10 mouse cellular contexts compared by ENCODE assay signal in genomic region chr9:100571511-100571910, GRCm38 (mm10). TPM values are rescaled to one million over a fixed set of nuclear protein-coding genes. Genes with fewer than 3 reads are reported as not detected.
A peak's percentile ranks its signal among the peaks of the same experiment; 100 is the strongest.
DNase-seq lines count a peak whose midpoint lies in the region; ATAC-seq and TF ChIP-seq lines count a peak whose summit lies in the region.
"Had no signal": no experiment of that assay in that cellular context is flagged by ENCODE, and none has a peak within 500 bp of the region (broad histone marks: within the 10 kb centered on the region; RNA-seq: fewer than 3 reads in every experiment).

No protein-coding gene starts in this region.

- no peak for ATAC-seq in heart, embryonic 11.5 days (replicated peaks; ENCODE audit: insufficient number of reproducible peaks, low FRiP score, low TSS enrichment)
- ATAC-seq in lung, embryonic 14.5 days (ENCODE audit: insufficient read depth) = no peak
- no peak for ATAC-seq in hindbrain, embryonic 16.5 days
- no peak for ATAC-seq in neural tube, embryonic 14.5 days (ENCODE audit: low read depth)
- ATAC-seq in megakaryocyte progenitor cell, adult 5-6 weeks (replicated peaks; ENCODE audit: poor library complexity) = no peak

- H3K4me1 ChIP-seq in heart, embryonic 11.5 days (ENCODE audit: control insufficient read depth, insufficient read depth, low read length) = no peaks in the 10 kb centered on the region
- H3K4me1 ChIP-seq in lung, embryonic 14.5 days (ENCODE audit: insufficient read depth) = peaks cover 10% of the 10 kb centered on the region; the same call in 1 of the 2 replicates
- H3K4me1 ChIP-seq in hindbrain, embryonic 16.5 days (ENCODE audit: control insufficient read depth, insufficient read depth, low read depth, low read length) = peaks cover 8% of the 10 kb centered on the region; the same call in 1 of the 2 replicates
- no peaks in the 10 kb centered on the region; the same call in 1 of the 2 replicates for H3K4me1 ChIP-seq in neural tube, embryonic 14.5 days (ENCODE audit: control insufficient read depth, insufficient read depth, low read length)

- no peaks in the 10 kb centered on the region for H3K36me3 ChIP-seq in heart, embryonic 11.5 days (ENCODE audit: control insufficient read depth, insufficient read depth, low read length)
- H3K36me3 ChIP-seq in lung, embryonic 14.5 days (ENCODE audit: insufficient read depth) = no peaks in the 10 kb centered on the region
- H3K36me3 ChIP-seq in hindbrain, embryonic 16.5 days (ENCODE audit: control insufficient read depth, insufficient read depth, low read length) = no peaks in the 10 kb centered on the region
- H3K36me3 ChIP-seq in neural tube, embryonic 14.5 days (ENCODE audit: control insufficient read depth, insufficient read depth, low read length) = no peaks in the 10 kb centered on the region

- 42% methylated on average over 1 of the region's 1 CpGs for WGBS in heart, embryonic 11.5 days (ENCODE audit: insufficient replicate concordance)
- 67% methylated on average over 1 of the region's 1 CpGs for WGBS in lung, embryonic 14.5 days
- WGBS in hindbrain, embryonic 16.5 days = 77% methylated on average over 1 of the region's 1 CpGs
- 71% methylated on average over 1 of the region's 1 CpGs for WGBS in neural tube, embryonic 14.5 days

- H3K9me3 ChIP-seq in heart, embryonic 11.5 days (replicated peaks; ENCODE audit: control insufficient read depth, low read length) = no peaks in the 10 kb centered on the region
- H3K9me3 ChIP-seq in lung, embryonic 14.5 days (ENCODE audit: low read depth, low read length) = no peaks in the 10 kb centered on the region
- H3K9me3 ChIP-seq in hindbrain, embryonic 16.5 days (ENCODE audit: control insufficient read depth, low read length) = no peaks in the 10 kb centered on the region
- H3K9me3 ChIP-seq in neural tube, embryonic 14.5 days (ENCODE audit: control insufficient read depth, low read length) = no peaks in the 10 kb centered on the region

- H3K27ac ChIP-seq in heart, embryonic 11.5 days (ENCODE audit: low read depth, low read length) = no peak overlapping the region
- no peak overlapping the region for H3K27ac ChIP-seq in lung, embryonic 14.5 days (ENCODE audit: low read depth)
- H3K27ac ChIP-seq in hindbrain, embryonic 16.5 days (ENCODE audit: low read depth, low read length) = no peak overlapping the region; the same call in 1 of the 2 replicates
- no peak overlapping the region for H3K27ac ChIP-seq in neural tube, embryonic 14.5 days (ENCODE audit: low read depth, low read length)

- TF ChIP-seq CTCF in lung, embryonic 14.5 days (IDR thresholded peaks at IDR 0.05; ENCODE audit: low read depth) = no peak

- intact Hi-C loops in left cerebral cortex, postnatal 36 days (cut with DNase I) = loop anchor here (2.0 kb wide), 1 partner anchor 71 kb away; no protein-coding TSS in a partner anchor

- no peak overlapping the region for H3K9ac ChIP-seq in heart, embryonic 11.5 days (ENCODE audit: low read depth, low read length)
- H3K9ac ChIP-seq in lung, embryonic 14.5 days = peak overlapping the region; percentile 65; the same call in 1 of the 2 replicates
- H3K9ac ChIP-seq in hindbrain, embryonic 16.5 days (ENCODE audit: low read depth, low read length) = no peak overlapping the region
- H3K9ac ChIP-seq in neural tube, embryonic 14.5 days (replicated peaks; ENCODE audit: low read depth, low read length) = no peak overlapping the region

- no peaks in the 10 kb centered on the region for H3K27me3 ChIP-seq in heart, embryonic 11.5 days (ENCODE audit: control insufficient read depth, insufficient read depth, low read length)
- H3K27me3 ChIP-seq in lung, embryonic 14.5 days (ENCODE audit: insufficient read depth, low read length) = no peaks in the 10 kb centered on the region
- H3K27me3 ChIP-seq in hindbrain, embryonic 16.5 days (replicated peaks; ENCODE audit: control insufficient read depth, insufficient read depth, low read length) = no peaks in the 10 kb centered on the region
- H3K27me3 ChIP-seq in neural tube, embryonic 14.5 days (ENCODE audit: control insufficient read depth, insufficient read depth, low read length) = no peaks in the 10 kb centered on the region

- DNase-seq in heart, adult 11 months = no peak
- DNase-seq in lung, embryonic 14.5 days = no peak
- no peak for DNase-seq in lung, postnatal 25 days (ENCODE audit: low spot score)
- no peak for DNase-seq in left cerebral cortex, postnatal 36 days (ENCODE audit: low spot score in 2 of 2)
- DNase-seq: gastrocnemius, postnatal 25 days had no signal

- peak overlapping the region; percentile 76 for H3K4me2 ChIP-seq in heart, embryonic 11.5 days
- peak overlapping the region; percentile 90 for H3K4me2 ChIP-seq in lung, embryonic 14.5 days
- H3K4me2 ChIP-seq in hindbrain, embryonic 16.5 days (ENCODE audit: low read length) = peak overlapping the region; percentile 78
- peak overlapping the region; percentile 61 for H3K4me2 ChIP-seq in neural tube, embryonic 14.5 days (ENCODE audit: low read depth, low read length)

- H3K4me3 ChIP-seq in heart, embryonic 11.5 days (ENCODE audit: low read depth, low read length) = peak overlapping the region; percentile 68; the same call in 1 of the 2 replicates
- peak overlapping the region; percentile 64; the same call in 1 of the 2 replicates for H3K4me3 ChIP-seq in lung, embryonic 14.5 days (ENCODE audit: low read depth, low read length)
- H3K4me3 ChIP-seq in hindbrain, embryonic 16.5 days (ENCODE audit: low read length) = peak overlapping the region; percentile 75
- peak overlapping the region; percentile 69 for H3K4me3 ChIP-seq in neural tube, embryonic 14.5 days (ENCODE audit: low read depth, low read length)

RNA-seq across cellular contexts. Expression of gene Slc35g2, which starts 0.6 kb away (rescaled TPM):
- 10.1 and 11.5 TPM in 2 replicates for polyA plus RNA-seq in heart, embryonic 11.5 days (2014; fragmentation: Nextera tagmentation; extraction: Ambion mirVana)
- polyA plus RNA-seq in lung, embryonic 14.5 days (2014; fragmentation: Nextera tagmentation; extraction: Ambion mirVana) = 7.5 and 8.0 TPM in 2 replicates
- 24.3 and 33.0 TPM in 2 replicates for polyA plus RNA-seq in hindbrain, embryonic 16.5 days (2015; fragmentation: Nextera tagmentation; extraction: Ambion mirVana)
- polyA plus RNA-seq in neural tube, embryonic 14.5 days (2014; fragmentation: Nextera tagmentation; extraction: Ambion mirVana) = 18.3 and 26.6 TPM in 2 replicates
- total RNA-seq in megakaryocyte progenitor cell, adult 5-6 weeks (2015) = 0.32 TPM in 1 of 2 replicates, not detected in the other
- total RNA-seq in megakaryocyte progenitor cell, adult 5-6 weeks (2017) = not detected in 2 replicates
- 10 to 100 TPM; 18.7 to 19.2 TPM for total RNA-seq in left cerebral cortex, postnatal 36 days (2021)
- polyA plus RNA-seq: C2C12 had no signal

RNA-seq across cellular contexts. Expression of gene Nck1, which starts 25.6 kb away (rescaled TPM):
- polyA plus RNA-seq in heart, embryonic 11.5 days (2014; fragmentation: Nextera tagmentation; extraction: Ambion mirVana) = 62.7 and 65.7 TPM in 2 replicates
- polyA plus RNA-seq in lung, embryonic 14.5 days (2014; fragmentation: Nextera tagmentation; extraction: Ambion mirVana) = 71.3 and 77.8 TPM in 2 replicates
- polyA plus RNA-seq in hindbrain, embryonic 16.5 days (2015; fragmentation: Nextera tagmentation; extraction: Ambion mirVana) = 60.3 and 61.6 TPM in 2 replicates
- polyA plus RNA-seq in neural tube, embryonic 14.5 days (2014; fragmentation: Nextera tagmentation; extraction: Ambion mirVana) = 62.8 and 70.8 TPM in 2 replicates
- total RNA-seq in megakaryocyte progenitor cell, adult 5-6 weeks (2015) = 46.4 and 46.7 TPM in 2 replicates
- 54.4 and 56.5 TPM in 2 replicates for total RNA-seq in megakaryocyte progenitor cell, adult 5-6 weeks (2017)
- 10 to 100 TPM; 31.1 to 35.0 TPM for total RNA-seq in left cerebral cortex, postnatal 36 days (2021)

RNA-seq across cellular contexts. Expression of gene Stag1, which starts 26.1 kb away (rescaled TPM):
- 29.7 and 35.6 TPM in 2 replicates for polyA plus RNA-seq in heart, embryonic 11.5 days (2014; fragmentation: Nextera tagmentation; extraction: Ambion mirVana)
- polyA plus RNA-seq in lung, embryonic 14.5 days (2014; fragmentation: Nextera tagmentation; extraction: Ambion mirVana) = 48.4 and 57.5 TPM in 2 replicates
- polyA plus RNA-seq in hindbrain, embryonic 16.5 days (2015; fragmentation: Nextera tagmentation; extraction: Ambion mirVana) = 21.9 and 23.4 TPM in 2 replicates
- polyA plus RNA-seq in neural tube, embryonic 14.5 days (2014; fragmentation: Nextera tagmentation; extraction: Ambion mirVana) = 40.9 and 48.2 TPM in 2 replicates
- total RNA-seq in megakaryocyte progenitor cell, adult 5-6 weeks (2015) = 79.6 and 82.5 TPM in 2 replicates
- total RNA-seq in megakaryocyte progenitor cell, adult 5-6 weeks (2017) = 77.6 and 99.3 TPM in 2 replicates
- total RNA-seq in left cerebral cortex, postnatal 36 days (2021) = 10 to 100 TPM; 48.3 to 61.0 TPM
